Mouse (Mus musculus): ENCODE results near the gene Zbtb42.
A peak's percentile ranks its signal among the peaks of the same experiment; 100 is the strongest.

Gene Zbtb42

DNA sequence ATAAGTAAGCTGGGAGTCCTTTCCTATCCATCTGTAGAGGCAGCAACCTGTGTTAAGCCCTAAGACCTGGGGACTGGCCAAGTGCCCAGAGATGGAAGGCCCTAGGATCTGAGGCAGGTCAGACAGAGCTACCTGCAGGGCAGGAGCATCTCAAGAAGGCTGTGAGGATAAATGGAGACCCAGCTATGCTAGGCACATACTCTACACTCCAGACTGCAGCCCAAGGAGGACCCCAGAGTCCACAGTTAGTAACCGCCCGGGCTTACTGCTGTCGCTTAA lies 17.4 kb upstream of the Zbtb42 start:
- no peak for DNase-seq (ENCODE audit: low spot score in 2 of 2)

GRCm38 (mm10) chr12:112661851-112662250 lies 16.8 kb upstream of the Zbtb42 start:
- no peak for DNase-seq (ENCODE audit: low spot score in 2 of 2)

DNA sequence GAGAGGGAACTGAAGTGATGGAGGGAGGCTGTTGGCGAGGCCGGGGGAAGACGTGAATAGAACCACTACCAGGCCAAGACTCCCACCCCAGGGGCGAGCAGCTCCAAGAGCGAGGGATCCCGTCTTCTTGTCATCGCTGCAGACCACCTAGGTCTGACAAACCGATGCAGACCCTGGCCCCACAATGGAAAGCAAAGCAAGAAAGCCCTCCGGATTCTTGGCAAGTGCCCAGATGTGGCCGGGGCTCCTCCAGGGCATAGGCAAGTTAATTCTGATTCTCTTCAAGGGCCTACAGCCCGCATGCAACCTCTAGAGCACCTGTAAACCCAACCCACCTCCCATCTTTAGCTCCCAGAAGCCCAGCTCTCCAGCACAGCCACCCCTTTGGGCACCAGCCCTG lies 15.3 kb upstream of the Zbtb42 start:
- no peak for DNase-seq (ENCODE audit: low spot score in 2 of 2)

GRCm38 (mm10) chr12:112663716-112664115 lies 14.9 kb upstream of the Zbtb42 start:
- no peak for DNase-seq (ENCODE audit: low spot score in 2 of 2)

GRCm38 (mm10) chr12:112664124-112664523 lies 14.5 kb upstream of the Zbtb42 start:
- no peak for DNase-seq (ENCODE audit: low spot score in 2 of 2)

DNA sequence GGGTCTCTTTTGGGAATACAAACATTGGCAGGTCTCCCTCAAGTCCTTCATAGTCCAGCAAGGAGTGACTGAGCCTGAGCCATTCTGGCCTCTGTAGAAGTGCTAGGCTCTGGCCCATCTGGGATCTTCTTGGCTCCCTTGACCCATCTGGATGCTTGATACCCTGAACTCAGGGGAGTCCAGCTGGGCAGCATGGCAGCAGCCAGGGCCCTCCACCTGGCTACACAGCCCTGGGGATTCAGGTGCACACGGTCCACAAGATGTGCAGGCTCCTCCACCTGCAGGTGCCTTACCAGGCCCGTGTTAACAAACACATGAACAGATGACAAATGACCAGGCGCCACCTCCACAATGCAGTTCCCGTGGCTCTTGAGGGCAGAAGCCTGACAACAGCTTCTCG lies 14.0 kb upstream of the Zbtb42 start:
- no peak for DNase-seq (ENCODE audit: low spot score in 2 of 2)

- DNase-seq (ENCODE audit: low spot score in 2 of 2): no peak
Measured at GRCm38 (mm10) chr12:112665445-112665844, 13.2 kb upstream of the Zbtb42 start.

- no peak for DNase-seq (ENCODE audit: low spot score in 2 of 2)
Measured at GRCm38 (mm10) chr12:112665881-112666544, 12.6 kb upstream of the Zbtb42 start.

- DNase-seq (ENCODE audit: low spot score in 2 of 2): peak in 1 of 2 experiments; percentile 31
Measured at GRCm38 (mm10) chr12:112667619-112668297, 10.9 kb upstream of the Zbtb42 start.

DNA sequence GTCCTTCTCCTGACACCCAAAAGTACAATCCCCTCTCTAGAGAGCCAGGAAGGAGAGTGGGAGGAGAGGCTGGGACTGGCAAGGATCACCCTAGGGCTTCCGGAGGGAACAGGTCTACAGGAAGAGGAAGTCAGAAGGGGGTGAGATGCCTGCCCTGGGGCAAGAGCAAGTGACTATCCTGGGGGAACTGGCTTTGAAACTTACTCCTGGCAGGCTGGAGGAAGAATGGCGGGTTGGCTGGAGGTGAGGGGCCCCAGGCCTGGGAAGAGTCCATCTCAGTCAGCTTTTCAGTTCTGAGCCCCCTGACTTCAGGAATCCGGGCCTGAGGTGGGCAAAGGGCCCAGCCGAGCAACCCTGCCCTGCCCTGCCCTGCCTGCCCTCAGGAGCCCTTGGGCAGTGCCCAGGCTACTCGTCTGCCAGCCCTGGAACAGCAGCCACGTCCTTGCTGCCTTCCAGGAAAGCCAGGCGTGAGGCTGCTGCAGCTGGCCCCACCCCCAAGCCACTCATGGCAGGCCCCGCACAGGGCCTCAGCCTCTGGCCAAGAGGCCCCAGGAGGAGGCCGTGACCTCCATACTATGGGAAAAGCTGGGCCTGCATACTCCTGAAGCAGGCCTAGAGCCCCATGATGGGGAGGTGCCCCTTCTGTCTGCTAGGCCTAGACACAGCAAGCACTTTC lies 7.8 kb upstream of the Zbtb42 start:
- no peak for DNase-seq (ENCODE audit: low spot score in 2 of 2)

GRCm38 (mm10) chr12:112671891-112672290 lies 6.7 kb upstream of the Zbtb42 start:
- peak in 1 of 2 experiments; percentile 38 for DNase-seq (ENCODE audit: low spot score in 2 of 2)

DNA sequence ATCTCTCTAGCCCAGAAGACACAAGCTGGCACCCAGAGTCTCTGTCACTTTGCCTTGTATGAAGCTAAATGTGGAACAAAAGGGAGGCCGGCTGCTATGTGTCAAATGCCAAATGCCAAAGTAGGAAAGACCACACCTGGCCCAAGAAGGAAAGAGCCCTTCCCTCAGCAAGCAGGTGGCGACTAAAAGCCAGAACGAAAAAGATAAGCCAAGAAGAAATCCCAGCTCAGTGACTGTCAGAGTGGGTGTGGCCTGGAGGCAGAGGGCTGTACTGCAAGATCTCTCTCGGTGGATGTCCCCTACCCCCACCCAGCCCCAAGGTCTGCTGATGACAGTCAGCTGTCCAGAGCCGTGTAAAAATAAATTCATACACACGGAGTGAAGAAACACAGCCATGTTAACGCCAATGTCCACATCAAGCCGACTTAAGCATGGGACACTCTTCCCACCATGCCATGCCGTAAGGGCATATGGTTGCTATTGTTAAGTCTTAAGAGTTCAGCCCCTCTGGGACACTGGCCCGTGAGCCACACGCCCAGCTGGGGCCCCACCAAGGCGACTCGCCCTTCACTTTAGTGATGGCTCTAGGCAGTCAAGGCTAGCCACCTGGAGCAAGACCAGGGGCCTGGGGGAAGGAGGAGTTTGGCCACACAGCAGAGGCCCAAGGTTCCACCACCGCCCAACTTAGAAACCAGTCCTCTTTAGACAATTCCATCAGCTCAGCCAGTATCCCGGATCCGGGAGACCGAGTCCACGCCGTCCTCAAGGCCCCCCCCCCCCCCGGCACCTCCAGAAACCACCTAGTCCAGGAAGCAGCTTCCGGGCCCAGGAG lies 5.7 kb upstream of the Zbtb42 start:
- peak; percentile 45 to 58 for DNase-seq (ENCODE audit: low spot score in 2 of 2)

DNA sequence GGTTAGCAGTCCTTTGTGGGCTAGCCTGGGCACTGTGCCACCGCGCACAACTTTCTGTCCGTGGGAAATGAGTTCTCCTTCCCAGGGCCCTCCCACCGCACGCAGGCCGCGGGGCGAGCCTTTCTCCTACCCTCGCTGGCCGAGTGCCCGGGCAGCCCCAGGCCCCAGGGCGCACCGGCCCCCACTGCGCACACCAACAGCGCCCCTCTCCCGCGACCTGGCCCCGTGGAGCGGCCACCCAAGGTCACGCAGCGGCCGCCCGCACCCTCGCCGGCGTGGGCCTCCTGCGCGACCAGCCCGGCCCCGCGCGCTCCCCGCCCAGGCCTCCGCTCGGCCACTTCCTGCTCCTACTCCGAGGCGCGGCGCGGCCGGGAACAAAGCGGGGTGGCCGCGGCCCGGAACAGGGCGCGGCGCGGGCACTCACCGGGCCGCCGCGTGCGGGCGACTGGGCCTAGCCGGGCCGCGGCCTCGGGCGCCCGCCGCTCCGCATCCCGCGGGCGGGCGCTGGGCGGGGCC lies 5.0 kb upstream of the Zbtb42 start:
- peak; percentile 49 to 56 for DNase-seq (ENCODE audit: low spot score in 2 of 2)

DNA sequence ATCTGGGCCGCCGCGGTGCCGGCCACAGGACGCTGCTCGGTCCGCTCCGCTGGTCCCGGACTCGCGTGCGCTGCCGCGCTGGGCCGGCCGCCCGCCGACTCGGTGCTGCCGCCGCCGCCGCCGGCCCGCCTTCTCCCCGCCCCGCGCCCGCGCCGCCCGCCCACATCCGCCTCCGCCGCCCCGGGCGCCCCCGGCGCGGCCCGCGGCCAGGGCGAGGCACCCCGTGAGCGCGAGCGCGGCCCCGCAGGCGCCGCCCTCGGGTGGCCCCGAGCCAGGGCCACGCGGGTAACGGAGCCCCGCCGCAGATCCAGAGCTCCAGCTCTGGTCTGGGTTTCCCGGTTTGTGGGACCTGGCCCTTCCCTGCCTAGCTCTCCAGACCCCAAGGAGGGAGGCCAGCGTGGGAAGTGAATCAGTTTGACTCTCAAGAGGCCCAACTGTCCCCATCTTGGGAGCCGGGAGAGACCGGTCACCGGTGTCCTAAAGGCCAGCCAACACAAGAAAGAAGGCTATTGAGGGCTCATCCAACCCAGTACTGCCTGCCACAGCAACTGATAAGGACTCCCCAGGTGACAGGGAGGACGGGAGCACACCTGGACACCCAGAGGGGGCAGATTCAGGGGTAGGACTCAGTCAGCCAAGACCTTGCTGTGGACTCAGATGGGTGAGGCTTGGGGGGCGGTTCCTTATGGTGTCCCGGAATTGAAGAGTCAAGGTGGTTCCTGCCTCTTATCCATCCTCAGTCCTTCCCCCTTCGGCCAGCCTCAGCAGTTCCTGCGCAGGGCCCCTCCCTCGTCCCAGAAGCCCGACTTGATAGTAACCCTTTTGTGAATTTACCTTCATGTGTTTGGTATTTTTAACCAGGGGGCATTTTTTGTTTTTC lies 4.3 kb upstream of the Zbtb42 start, which contains the start of gene Akt1:
TSS of gene Akt1 (minus strand) at position 753 of the 880 bp plus-strand sequence.
- peak; percentile 61 to 66 for DNase-seq (ENCODE audit: low spot score in 2 of 2)

- peak; percentile 76 to 90 for DNase-seq (ENCODE audit: low spot score in 2 of 2)
Measured at GRCm38 (mm10) chr12:112675245-112676035, 3.2 kb upstream of the Zbtb42 start.

DNA sequence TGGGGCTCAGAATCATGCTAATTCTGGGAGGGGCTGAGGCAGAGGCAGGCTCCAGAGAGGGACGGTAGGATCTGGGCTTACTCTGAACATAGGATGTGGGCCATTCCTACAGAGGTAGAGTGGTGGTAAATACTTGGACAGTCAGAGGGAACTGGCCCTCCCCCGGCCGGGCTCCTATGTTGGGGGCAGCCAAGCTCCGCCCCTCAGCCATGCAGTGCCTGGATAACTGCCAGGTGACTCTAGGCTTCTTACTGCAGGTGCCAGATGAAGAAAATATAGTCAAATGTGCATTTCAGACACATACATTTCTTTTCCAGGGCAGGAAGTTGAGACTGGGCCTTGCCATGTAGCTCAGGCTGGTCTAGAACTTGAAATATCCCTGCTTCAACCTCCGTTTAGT lies 1.6 kb upstream of the Zbtb42 start:
- no peak for DNase-seq (ENCODE audit: low spot score in 2 of 2)

DNA sequence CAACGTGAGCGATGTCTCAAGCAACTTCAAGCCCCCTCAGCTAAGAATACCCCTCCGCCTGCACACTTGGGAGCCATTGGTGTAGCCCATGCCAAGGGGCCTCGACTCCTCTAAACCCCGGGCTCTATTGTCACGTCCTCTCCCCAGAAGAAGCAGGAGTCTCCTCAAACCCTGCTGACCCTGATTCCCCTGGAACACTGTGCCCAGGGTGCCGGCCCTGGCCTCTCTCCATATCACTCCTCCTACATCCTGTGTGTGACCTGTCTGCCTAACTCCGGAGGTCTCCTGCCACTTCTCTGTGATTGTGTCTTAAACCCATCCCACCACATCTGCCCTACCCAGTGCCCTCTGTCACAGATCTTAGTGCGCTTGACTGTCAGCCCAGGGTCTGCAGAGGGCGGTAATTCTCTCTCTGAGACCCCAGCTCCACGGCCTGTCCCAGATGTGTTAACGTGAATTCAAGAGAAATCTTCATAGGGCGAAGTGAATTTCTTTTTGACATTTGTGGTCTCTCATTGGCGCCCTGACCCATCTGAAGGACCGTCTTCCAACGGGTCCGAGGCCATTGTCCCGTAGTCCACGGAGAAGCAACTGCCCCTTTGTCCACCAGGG lies 579 bp upstream of the Zbtb42 start:
- no peak for DNase-seq (ENCODE audit: low spot score in 2 of 2)

DNA sequence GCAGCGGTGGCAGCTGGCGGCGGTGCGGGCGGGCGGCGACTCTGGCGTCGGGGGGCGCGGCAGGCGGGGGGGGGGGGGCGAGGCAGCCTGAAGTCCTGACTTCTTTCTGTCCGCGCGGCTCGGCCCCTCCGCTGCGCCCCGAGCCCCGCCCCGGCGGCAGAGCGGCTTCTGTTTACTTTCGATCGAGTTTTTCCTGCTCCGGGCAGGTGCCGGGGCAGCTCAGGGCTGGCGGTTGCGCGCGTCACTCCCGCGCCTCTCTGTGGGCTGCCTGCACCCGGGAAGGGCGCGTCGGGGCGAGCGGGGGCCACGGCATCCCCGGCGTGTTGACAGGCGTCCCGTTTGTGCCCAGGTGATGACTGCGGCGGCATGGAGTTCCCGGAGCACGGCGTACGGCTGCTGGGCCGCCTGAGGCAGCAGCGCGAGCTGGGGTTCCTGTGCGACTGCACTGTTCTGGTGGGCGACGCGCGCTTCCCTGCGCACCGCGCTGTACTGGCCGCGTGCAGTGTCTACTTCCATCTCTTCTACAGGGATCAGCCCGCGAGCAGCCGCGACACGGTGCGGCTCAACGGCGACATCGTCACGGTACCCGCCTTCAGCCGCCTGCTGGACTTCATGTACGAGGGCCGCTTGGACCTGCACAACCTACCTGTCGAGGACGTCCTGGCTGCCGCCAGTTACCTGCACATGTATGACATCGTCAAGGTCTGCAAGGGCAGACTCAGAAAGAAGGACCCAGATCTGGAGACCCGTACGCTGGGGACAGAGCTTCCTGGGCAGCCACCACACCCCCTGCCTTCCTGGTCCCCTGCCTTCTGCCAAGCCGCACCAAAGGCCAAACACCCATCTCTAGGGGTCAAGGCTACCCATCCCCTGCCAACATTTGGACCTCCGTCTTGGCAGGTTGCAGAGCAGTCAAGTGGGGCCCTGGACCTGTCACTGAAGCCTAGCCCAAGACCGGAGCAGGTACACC lies 684 bp downstream of the Zbtb42 start:
- peak in 1 of 2 experiments; percentile 49 for DNase-seq (ENCODE audit: low spot score in 2 of 2)

Data from spleen, postnatal 10 days (tissue).